Mouse (Mus musculus): ENCODE data around the gene Lrrc29. TPM values are rescaled to one million over a fixed set of nuclear protein-coding genes. Genes with fewer than 3 reads are reported as not detected.
A peak's percentile ranks its signal among the peaks of the same experiment; 100 is the strongest.

Gene Lrrc29
- total RNA-seq, 2 experiments from 2014 or later: 0.59 to 0.60 TPM

GRCm38 (mm10) chr8:105290554-105291314 lies 35.3 kb downstream of the Lrrc29 start:
- DNase-seq: peak; percentile 86 to 98

GRCm38 (mm10) chr8:105289805-105290460 lies 36.1 kb downstream of the Lrrc29 start, which contains the start of gene 4931428F04Rik:
Gene 4931428F04Rik (minus strand): TSS chr8:105289864.
- no peak for DNase-seq

GRCm38 (mm10) chr8:105288958-105289732 lies 36.9 kb downstream of the Lrrc29 start:
- DNase-seq: peak; percentile 93 to 94

- no peak for DNase-seq
These were observed 37.8 kb downstream of the Lrrc29 start for GRCm38 (mm10) chr8:105288231-105288630.

- DNase-seq: no peak
These were observed 39.2 kb downstream of the Lrrc29 start for GRCm38 (mm10) chr8:105286907-105287306.

- DNase-seq: no peak
These were observed 40.6 kb downstream of the Lrrc29 start for GRCm38 (mm10) chr8:105285514-105285913.

- peak in 1 of 2 experiments; percentile 60 for DNase-seq
These were observed 43.0 kb downstream of the Lrrc29 start for GRCm38 (mm10) chr8:105283074-105283473.

- no peak for DNase-seq
These were observed 43.8 kb downstream of the Lrrc29 start for GRCm38 (mm10) chr8:105282239-105282638.

GRCm38 (mm10) chr8:105281821-105282220 lies 44.3 kb downstream of the Lrrc29 start:
- DNase-seq: no peak

GRCm38 (mm10) chr8:105280567-105280966 lies 45.5 kb downstream of the Lrrc29 start:
- no peak for DNase-seq

GRCm38 (mm10) chr8:105278911-105279334 lies 47.2 kb downstream of the Lrrc29 start:
- DNase-seq: peak; percentile 81 to 87

GRCm38 (mm10) chr8:105276292-105277120 lies 49.6 kb downstream of the Lrrc29 start:
- DNase-seq: peak; percentile 71 to 74

- DNase-seq: no peak
These were observed 50.2 kb downstream of the Lrrc29 start, which contains the start of gene Nol3 for GRCm38 (mm10) chr8:105275840-105276239. Gene Nol3 (plus strand): TSS chr8:105276140.

- no peak for DNase-seq
These were observed 50.7 kb downstream of the Lrrc29 start for GRCm38 (mm10) chr8:105275387-105275786.

GRCm38 (mm10) chr8:105270916-105271186 lies 55.2 kb downstream of the Lrrc29 start:
- no peak for DNase-seq

- DNase-seq: no peak
These were observed 55.8 kb downstream of the Lrrc29 start for GRCm38 (mm10) chr8:105270101-105270915.

GRCm38 (mm10) chr8:105269461-105269947 lies 56.6 kb downstream of the Lrrc29 start, which contains the start of gene Hsf4:
Gene Hsf4 (plus strand): TSS chr8:105269801.
- DNase-seq: peak; percentile 81 to 84

- DNase-seq: no peak
These were observed 57.0 kb downstream of the Lrrc29 start for GRCm38 (mm10) chr8:105269075-105269458.

GRCm38 (mm10) chr8:105268342-105269074 lies 57.6 kb downstream of the Lrrc29 start:
- DNase-seq: no peak

GRCm38 (mm10) chr8:105266775-105267174 lies 59.3 kb downstream of the Lrrc29 start:
- DNase-seq: no peak
